Mouse (Mus musculus) spleen, adult 2 months (tissue): Measurements from ENCODE around the gene Tenm2.

Source experiments
- CTCF ChIP-seq: fragments of 200-500 bp; IDR thresholded peaks from 2 replicates; pipeline ENCODE4 v1.5.1; 2011; ENCODE audit warnings: mild to moderate bottlenecking, inconsistent platforms; ENCODE audit not compliant: insufficient read depth, insufficient read length, insufficient replicate concordance; ENCODE audit errors: extremely low read depth
- POLR2A ChIP-seq: fragments of 200-500 bp; IDR thresholded peaks from 2 replicates; pipeline ENCODE4 v1.6.1; 2011; ENCODE audit warnings: low read depth, low read length, inconsistent platforms

GRCm38 (mm10) chr11:36113326-36113725 lies 1122.4 kb downstream of the Tenm2 start:
- TF ChIP-seq CTCF (no peak), POLR2A (no peak)
